Comparison of ENCODE assay signal across 31 mouse cellular contexts in the genomic region with DNA sequence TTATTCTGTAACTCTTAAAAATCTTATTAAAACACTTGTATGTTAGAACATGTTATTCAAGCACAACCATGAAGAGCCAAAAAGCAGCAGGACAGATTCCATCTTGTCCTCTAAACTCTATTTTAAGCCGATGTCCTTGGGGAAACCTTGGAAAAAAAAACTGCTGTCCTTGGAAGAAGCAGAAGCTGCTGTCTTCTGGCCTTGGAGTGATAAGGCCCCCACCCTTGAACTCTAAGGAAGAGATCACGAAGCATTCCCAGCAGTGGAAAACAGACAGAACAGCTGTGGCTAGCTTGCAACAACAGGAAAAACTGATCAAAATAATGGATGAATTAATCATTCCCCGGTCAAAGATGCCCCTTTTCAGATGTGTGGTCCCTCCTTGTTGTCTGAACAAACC. TPM values are rescaled to one million over a fixed set of nuclear protein-coding genes. Genes with fewer than 3 reads are reported as not detected.
DNase-seq lines count a peak whose midpoint lies in the region; ATAC-seq lines count a peak whose summit lies in the region.
"Had no signal": no experiment of that assay in that cellular context is flagged by ENCODE, and none has a peak within 500 bp of the region (broad histone marks: within the 10 kb centered on the region; RNA-seq: fewer than 3 reads in every experiment).

No protein-coding gene starts in this region.

- 88% methylated on average over 3 of the region's 3 CpGs for WGBS in hindbrain, embryonic 11.5 days

- no peak overlapping the region for H3K9ac ChIP-seq in hindbrain, embryonic 11.5 days (ENCODE audit: low read depth, low read length)
- H3K9ac ChIP-seq: embryonic facial prominence, embryonic 12.5 days; embryonic facial prominence, embryonic 15.5 days; forebrain, embryonic 12.5 days; forebrain, embryonic 15.5 days; heart, embryonic 15.5 days; hindbrain, embryonic 12.5 days; intestine, embryonic 15.5 days had no signal

- no peaks in the 10 kb centered on the region for H3K9me3 ChIP-seq in hindbrain, embryonic 11.5 days (ENCODE audit: control insufficient read depth, low read length)
- H3K9me3 ChIP-seq: embryonic facial prominence, embryonic 12.5 days; embryonic facial prominence, embryonic 15.5 days; forebrain, embryonic 12.5 days; forebrain, embryonic 15.5 days; heart, embryonic 15.5 days; hindbrain, embryonic 12.5 days; intestine, embryonic 15.5 days had no signal

- H3K27ac ChIP-seq in hindbrain, embryonic 11.5 days (ENCODE audit: low read depth, low read length) = no peak overlapping the region
- H3K27ac ChIP-seq: embryonic facial prominence, embryonic 12.5 days; embryonic facial prominence, embryonic 15.5 days; forebrain, embryonic 12.5 days; forebrain, embryonic 15.5 days; heart, embryonic 15.5 days; hindbrain, embryonic 12.5 days; intestine, embryonic 15.5 days had no signal

- H3K27me3 ChIP-seq in hindbrain, embryonic 11.5 days (ENCODE audit: control insufficient read depth, insufficient read depth, low read length) = no peaks in the 10 kb centered on the region
- H3K27me3 ChIP-seq: embryonic facial prominence, embryonic 12.5 days; embryonic facial prominence, embryonic 15.5 days; forebrain, embryonic 12.5 days; forebrain, embryonic 15.5 days; heart, embryonic 15.5 days; hindbrain, embryonic 12.5 days; intestine, embryonic 15.5 days had no signal

- H3K4me3 ChIP-seq in hindbrain, embryonic 11.5 days (ENCODE audit: low read depth, low read length) = no peak overlapping the region
- H3K4me3 ChIP-seq: embryonic facial prominence, embryonic 12.5 days; embryonic facial prominence, embryonic 15.5 days; forebrain, embryonic 12.5 days; forebrain, embryonic 15.5 days; heart, embryonic 15.5 days; hindbrain, embryonic 12.5 days; intestine, embryonic 15.5 days had no signal

- intact Hi-C loops in heart, postnatal 25 days (cut with DNase I) = no loop called here

- H3K4me2 ChIP-seq in hindbrain, embryonic 11.5 days (replicated peaks; ENCODE audit: low read depth, low read length) = no peak overlapping the region
- H3K4me2 ChIP-seq: embryonic facial prominence, embryonic 12.5 days; embryonic facial prominence, embryonic 15.5 days; forebrain, embryonic 12.5 days; forebrain, embryonic 15.5 days; heart, embryonic 11.5 days; heart, embryonic 15.5 days; hindbrain, embryonic 12.5 days; intestine, embryonic 15.5 days had no signal

- H3K4me1 ChIP-seq in hindbrain, embryonic 11.5 days (replicated peaks; ENCODE audit: control insufficient read depth, insufficient read depth, low read length) = no peaks in the 10 kb centered on the region
- H3K4me1 ChIP-seq: embryonic facial prominence, embryonic 12.5 days; embryonic facial prominence, embryonic 15.5 days; forebrain, embryonic 12.5 days; forebrain, embryonic 15.5 days; heart, embryonic 15.5 days; hindbrain, embryonic 12.5 days; intestine, embryonic 15.5 days had no signal

- H3K36me3 ChIP-seq in hindbrain, embryonic 11.5 days (ENCODE audit: control insufficient read depth, insufficient read depth, low read length) = peaks cover 4% of the 10 kb centered on the region

- ATAC-seq in hindbrain, embryonic 11.5 days (ENCODE audit: low FRiP score) = no peak
- ATAC-seq: forebrain, embryonic 15.5 days; hindbrain, embryonic 16.5 days; intestine, embryonic 15.5 days had no signal

- peak; percentile 25 to 56 for DNase-seq in adrenal gland, adult (ENCODE audit: inconsistent age in 2 of 2, low spot score in 1 of 2)
- no peak for DNase-seq in adrenal gland, postnatal 4 days (ENCODE audit: low spot score in 2 of 2)
- DNase-seq in heart, adult 11 months = peak; percentile 90
- DNase-seq in heart, postnatal 25 days (ENCODE audit: low spot score) = no peak
- DNase-seq in testis, postnatal 14 days (ENCODE audit: low spot score) = peak; percentile 49
- no peak for DNase-seq in testis, postnatal 10 days (ENCODE audit: low spot score)
- peak; percentile 25 for DNase-seq in ZHBTc4 (ENCODE audit: low read depth, low spot score)
- no peak for DNase-seq in hindbrain, embryonic 11.5 days (ENCODE audit: low spot score)
- DNase-seq: cerebellum, adult 11 months; cerebellum, adult 2 months; cerebellum, adult 9-11 months; cerebellum, postnatal 25 days; gastrocnemius, postnatal 25 days; heart, postnatal 10 days; heart, postnatal 4 days; kidney, adult 11 months; kidney, adult 8-10 months had no signal

RNA-seq across cellular contexts. Expression of a gene that starts 5.3 kb away (rescaled TPM):
- total RNA-seq in adrenal gland, postnatal 4 days (2021) = 10 to 100 TPM in 1 of 2 experiments, 1 to 10 TPM in 1; 2.8 to 15.7 TPM
- not detected for total RNA-seq in heart, postnatal 25 days (2021)
- polyA plus RNA-seq in hindbrain, embryonic 11.5 days (2014; fragmentation: Nextera tagmentation; extraction: Ambion mirVana) = not detected in 2 replicates
- total RNA-seq: adrenal gland, postnatal 36 days; common myeloid progenitor, adult 5-6 weeks; gastrocnemius, adult 8-10 months; gastrocnemius, postnatal 25 days; heart, adult 8-10 months; heart, postnatal 10 days; heart, postnatal 4 days had no signal
- polyA plus RNA-seq: cerebellum, adult 2 months; embryonic facial prominence, embryonic 12.5 days; embryonic facial prominence, embryonic 15.5 days; forebrain, embryonic 12.5 days; forebrain, embryonic 15.5 days; gonadal fat pad, adult 2 months; heart, embryonic 11.5 days; heart, embryonic 15.5 days; hindbrain, embryonic 12.5 days; hindbrain, embryonic 16.5 days had no signal

RNA-seq across cellular contexts. Expression of a gene that starts 41.6 kb away (rescaled TPM):
- total RNA-seq in adrenal gland, postnatal 4 days (2021) = 10 to 100 TPM; 14.1 to 15.1 TPM
- 1 to 10 TPM in 1 of 2 experiments, under 1 TPM in 1; 0.98 to 1.0 TPM for total RNA-seq in heart, postnatal 25 days (2021)
- 25.5 and 31.5 TPM in 2 replicates for polyA plus RNA-seq in hindbrain, embryonic 11.5 days (2014; fragmentation: Nextera tagmentation; extraction: Ambion mirVana)

Comparison
In these comparisons a context has a peak if more than half of its experiments do, and no peak if none do; other contexts are left out.
1. DNase-seq: peak in adrenal gland, adult (2 of 2), heart, adult 11 months (single experiment), testis, postnatal 14 days (single experiment) and ZHBTc4 (single experiment); none in adrenal gland, postnatal 4 days (0 of 2), heart, postnatal 25 days (single experiment), testis, postnatal 10 days (single experiment) and hindbrain, embryonic 11.5 days (single experiment).
2. RNA of a gene that starts 41.6 kb away (total RNA-seq): 14.1 to 15.1 TPM in adrenal gland, postnatal 4 days; 0.98 to 1.0 TPM in heart, postnatal 25 days; every median in the first group is over 4 times any median in the second.